ENCODE assay signal across 30 mouse cellular contexts in the genomic region with DNA sequence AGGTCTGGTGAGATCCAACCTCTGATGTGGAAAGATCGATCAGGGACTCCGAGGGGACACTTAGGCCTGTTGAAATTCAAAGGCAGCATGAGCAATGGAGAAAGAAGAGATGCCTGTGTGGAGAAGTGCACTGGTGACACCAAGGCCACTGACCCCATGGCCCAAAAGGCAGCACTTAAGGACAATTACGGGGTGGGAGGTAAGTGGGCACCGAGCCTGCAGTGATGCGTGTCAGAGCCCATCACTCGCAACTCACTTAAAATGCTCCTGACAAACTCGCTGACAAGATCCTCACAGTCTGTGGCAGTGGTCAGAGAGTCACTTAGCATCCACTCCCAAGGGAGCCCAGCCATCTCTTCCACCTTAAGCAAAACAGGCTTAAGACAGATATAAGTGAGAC.
"Had no signal": no experiment of that assay in that cellular context is flagged by ENCODE, and none has a peak within 500 bp of the region (broad histone marks: within the 10 kb centered on the region; RNA-seq: fewer than 3 reads in every experiment).

No protein-coding gene starts in this region.

- H3K27me3 ChIP-seq: heart, embryonic 15.5 days; hindbrain, embryonic 12.5 days; hindbrain, embryonic 13.5 days; hindbrain, embryonic 15.5 days; intestine, embryonic 15.5 days; kidney, embryonic 15.5 days had no signal

- H3K4me3 ChIP-seq: heart, embryonic 12.5 days; heart, embryonic 13.5 days; heart, embryonic 15.5 days; hindbrain, embryonic 10.5 days; hindbrain, embryonic 12.5 days; hindbrain, embryonic 13.5 days; hindbrain, embryonic 15.5 days; intestine, embryonic 15.5 days; kidney, embryonic 15.5 days; layer of hippocampus, adult 2 months; left cerebral cortex, adult 2 months had no signal

- H3K36me3 ChIP-seq: heart, embryonic 12.5 days; heart, embryonic 13.5 days; heart, embryonic 15.5 days; hindbrain, embryonic 10.5 days; hindbrain, embryonic 12.5 days; hindbrain, embryonic 13.5 days; hindbrain, embryonic 15.5 days; intestine, embryonic 15.5 days; kidney, embryonic 15.5 days had no signal

- H3K9ac ChIP-seq: heart, embryonic 12.5 days; heart, embryonic 13.5 days; heart, embryonic 15.5 days; hindbrain, embryonic 12.5 days; hindbrain, embryonic 13.5 days; hindbrain, embryonic 14.5 days; hindbrain, embryonic 15.5 days; intestine, embryonic 15.5 days; kidney, embryonic 15.5 days had no signal

- H3K9me3 ChIP-seq: heart, embryonic 12.5 days; heart, embryonic 13.5 days; heart, embryonic 15.5 days; hindbrain, embryonic 10.5 days; hindbrain, embryonic 12.5 days; hindbrain, embryonic 13.5 days; hindbrain, embryonic 15.5 days; intestine, embryonic 15.5 days; kidney, embryonic 15.5 days had no signal

- H3K27ac ChIP-seq: heart, embryonic 13.5 days; heart, embryonic 15.5 days; hindbrain, embryonic 10.5 days; hindbrain, embryonic 12.5 days; hindbrain, embryonic 13.5 days; hindbrain, embryonic 14.5 days; hindbrain, embryonic 15.5 days; hindbrain, postnatal 0 days; intestine, embryonic 15.5 days; kidney, embryonic 15.5 days; kidney, postnatal 0 days; layer of hippocampus, adult 2 months; left cerebral cortex, adult 2 months had no signal

- DNase-seq: heart, postnatal 10 days; heart, postnatal 14 days; heart, postnatal 36 days; heart, postnatal 4 days; kidney, adult 11 months; kidney, adult 18-20 months; kidney, adult 2 months; kidney, adult 8-10 months; kidney, adult 9 months; kidney, postnatal 10 days; kidney, postnatal 14 days; kidney, postnatal 25 days; kidney, postnatal 36 days; kidney, postnatal 4 days; layer of hippocampus, adult 9-11 months; layer of hippocampus, postnatal 36 days had no signal

- H3K4me1 ChIP-seq: heart, embryonic 12.5 days; heart, embryonic 13.5 days; heart, embryonic 15.5 days; hindbrain, embryonic 10.5 days; hindbrain, embryonic 12.5 days; hindbrain, embryonic 15.5 days; intestine, embryonic 15.5 days; kidney, embryonic 15.5 days had no signal
